Mouse (Mus musculus) spleen, adult 2 months (tissue): ENCODE data around the gene Prrx1.

Source experiments
- CTCF ChIP-seq: fragments of 200-500 bp; IDR thresholded peaks from 2 replicates; pipeline ENCODE4 v1.5.1; 2011; ENCODE audit warnings: mild to moderate bottlenecking, inconsistent platforms; ENCODE audit not compliant: insufficient read depth, insufficient read length, insufficient replicate concordance; ENCODE audit errors: extremely low read depth
- POLR2A ChIP-seq: fragments of 200-500 bp; IDR thresholded peaks from 2 replicates; pipeline ENCODE4 v1.6.1; 2011; ENCODE audit warnings: low read depth, low read length, inconsistent platforms

GRCm38 (mm10) chr1:163257298-163257697 is 56.2 kb downstream of the Prrx1 start:
- TF ChIP-seq POLR2A (no peak), CTCF (no peak)
